Mouse (Mus musculus) ZHBTc4 (cell line): ENCODE results near the gene Trim32.
A peak's percentile ranks its signal among the peaks of the same experiment; 100 is the strongest.

Experiments used
- DNase-seq: peaks from one replicate; pipeline ENCODE4 v3.0.0-alpha.2; 2011; ENCODE audit warnings: low read depth, low spot score

The Trim32 gene

DNA sequence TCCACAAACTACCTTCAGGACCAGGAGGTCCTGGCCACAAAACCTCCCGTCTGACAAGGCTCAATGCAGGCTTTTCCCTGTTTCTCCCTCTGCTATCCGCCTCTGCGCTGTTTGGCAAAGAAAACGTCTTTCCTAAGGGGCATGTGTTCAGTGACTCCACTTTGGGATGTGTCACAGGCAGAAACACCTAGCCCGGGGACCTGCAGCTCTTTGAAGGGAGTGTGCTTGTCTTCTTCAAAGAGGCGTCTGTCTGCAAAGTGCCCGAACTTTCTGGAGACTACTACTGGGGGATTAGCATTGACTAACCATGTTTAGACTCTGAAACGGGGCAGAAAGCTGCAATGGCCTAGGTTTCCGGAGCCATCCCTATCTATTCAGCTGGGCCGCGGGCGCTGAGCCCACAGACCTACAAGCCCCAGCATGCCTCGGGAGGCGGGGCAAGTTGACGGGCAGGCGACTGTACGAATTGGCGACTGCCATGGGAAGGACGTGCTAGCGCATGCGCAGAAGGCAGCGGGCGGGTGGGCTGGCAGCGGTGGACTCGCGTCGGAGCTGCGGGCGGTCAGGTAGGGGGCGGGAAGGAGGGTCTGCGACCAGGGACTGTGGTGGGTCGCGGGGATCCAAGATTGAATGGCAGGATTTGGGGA is at the start of gene Trim32:
Trim32 (plus strand) TSS at position 483 of the 647 bp plus-strand sequence.
- peak; percentile 97 for DNase-seq

DNA sequence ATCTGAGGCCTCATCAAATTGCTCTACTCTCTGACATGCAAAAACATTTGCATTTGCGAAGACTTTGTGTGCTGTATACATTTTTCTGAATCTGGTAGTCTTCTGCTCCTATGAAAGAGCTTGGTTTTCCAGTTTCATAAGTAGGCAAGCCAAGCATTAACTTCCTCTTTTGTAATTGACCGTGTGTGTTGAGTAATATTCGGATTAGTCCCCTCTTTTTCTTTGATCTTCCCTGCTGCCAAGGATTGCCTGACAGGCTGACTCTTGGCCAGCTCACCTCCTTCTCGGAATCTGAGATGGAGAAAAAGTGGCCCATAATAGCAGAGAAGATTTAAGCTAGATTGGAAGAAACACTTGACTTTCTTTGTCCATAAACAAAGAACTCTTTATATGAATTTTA is 39.3 kb upstream of the Trim32 start:
- no peak for DNase-seq

DNA sequence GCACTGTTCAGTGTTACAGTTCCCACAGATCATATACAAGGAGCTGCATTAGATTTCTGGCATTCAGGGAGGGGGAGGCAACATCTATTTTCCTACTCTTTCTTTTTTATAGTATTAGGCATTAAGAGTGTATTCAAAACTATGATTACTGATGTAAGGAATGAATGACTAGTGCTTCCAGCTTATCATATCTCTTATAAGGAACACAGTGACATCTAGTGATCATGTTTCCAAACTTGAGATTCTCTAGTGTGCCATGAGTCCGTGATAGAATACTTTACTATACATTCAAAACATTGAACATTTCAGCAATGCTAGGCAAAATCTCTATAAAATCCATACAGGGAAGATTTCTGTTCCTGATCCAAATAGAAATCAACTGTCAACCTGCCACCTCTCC is 24.5 kb upstream of the Trim32 start:
- DNase-seq = no peak

DNA sequence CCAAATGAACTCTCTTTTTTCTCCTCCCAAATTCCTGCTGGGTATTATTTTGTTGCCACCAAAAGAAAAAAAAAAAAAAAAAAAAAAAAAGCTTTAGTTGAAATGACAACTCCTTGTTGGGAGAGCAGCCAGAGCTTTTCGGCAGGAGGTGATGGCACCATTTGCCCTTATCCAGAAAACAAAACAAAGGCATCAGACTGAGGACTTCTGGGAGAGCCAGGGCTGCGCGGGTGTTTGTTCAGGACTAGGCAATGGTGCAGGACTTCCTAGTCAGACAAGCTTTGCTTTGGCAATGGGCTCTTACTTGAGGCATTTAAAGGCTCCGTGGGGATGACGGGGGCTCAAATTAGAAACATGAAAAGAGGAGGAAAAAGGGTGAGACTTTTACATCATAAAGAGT is 17.8 kb upstream of the Trim32 start:
- DNase-seq = no peak

DNA sequence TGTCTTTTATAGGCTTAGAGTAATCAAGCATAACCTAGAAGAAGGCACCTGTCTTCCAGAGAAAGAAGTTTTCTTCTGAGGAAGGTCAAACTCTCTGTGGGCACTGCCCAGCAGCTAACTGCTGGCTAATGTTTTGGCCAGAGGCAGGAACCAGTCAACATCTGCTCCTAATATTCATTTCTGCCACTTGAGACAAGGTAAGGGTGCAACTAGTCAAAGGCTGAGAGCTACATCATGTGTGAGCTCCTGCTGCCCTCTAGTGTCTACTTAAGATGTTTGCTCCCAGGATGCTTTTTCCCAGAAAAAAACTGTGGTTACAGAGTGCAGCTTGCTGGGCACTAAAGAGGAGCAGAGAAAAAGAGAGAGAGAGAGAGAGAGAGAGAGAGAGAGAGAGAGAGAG is 15.0 kb upstream of the Trim32 start:
- DNase-seq = peak; percentile 63

DNA sequence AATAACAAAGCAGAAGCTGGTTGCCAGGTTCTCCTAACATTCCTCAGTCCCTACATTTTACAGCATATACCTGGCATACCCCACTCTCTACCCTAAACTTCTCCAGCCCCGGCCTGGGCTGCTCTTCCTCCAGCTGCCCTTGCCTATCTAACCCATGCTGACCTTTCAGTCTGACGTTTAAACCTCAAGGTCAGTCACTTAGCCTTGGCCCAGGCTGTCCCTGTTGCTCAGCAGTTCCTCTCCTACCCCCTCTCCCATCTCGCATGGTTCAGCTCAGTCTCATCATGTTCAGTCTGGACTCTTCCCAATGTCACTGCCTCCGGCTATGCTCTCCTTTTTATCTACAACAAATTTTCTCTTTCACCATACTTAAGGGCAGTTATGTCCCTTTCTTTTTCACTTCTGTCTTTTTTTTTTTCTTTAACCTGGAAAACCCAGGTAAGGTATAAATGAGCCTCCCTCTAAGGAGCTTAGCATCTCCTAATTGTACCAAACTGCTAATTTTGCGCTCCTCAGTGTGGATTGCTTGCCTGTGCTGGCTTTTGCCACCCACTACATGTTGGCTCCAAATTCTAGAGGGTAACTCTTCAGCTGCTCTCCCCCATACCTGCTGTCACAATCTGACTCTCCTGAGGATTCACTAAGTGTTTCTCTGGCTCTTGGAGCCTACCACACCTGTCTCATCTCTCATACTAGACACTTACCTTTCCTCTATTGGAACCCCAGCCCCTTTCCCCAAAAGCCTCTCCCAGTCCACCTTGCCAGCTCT is 10.0 kb upstream of the Trim32 start:
- no peak for DNase-seq

GRCm38 (mm10) chr4:65605151-65605702 is 441 bp downstream of the Trim32 start:
- peak; percentile 32 for DNase-seq

DNA sequence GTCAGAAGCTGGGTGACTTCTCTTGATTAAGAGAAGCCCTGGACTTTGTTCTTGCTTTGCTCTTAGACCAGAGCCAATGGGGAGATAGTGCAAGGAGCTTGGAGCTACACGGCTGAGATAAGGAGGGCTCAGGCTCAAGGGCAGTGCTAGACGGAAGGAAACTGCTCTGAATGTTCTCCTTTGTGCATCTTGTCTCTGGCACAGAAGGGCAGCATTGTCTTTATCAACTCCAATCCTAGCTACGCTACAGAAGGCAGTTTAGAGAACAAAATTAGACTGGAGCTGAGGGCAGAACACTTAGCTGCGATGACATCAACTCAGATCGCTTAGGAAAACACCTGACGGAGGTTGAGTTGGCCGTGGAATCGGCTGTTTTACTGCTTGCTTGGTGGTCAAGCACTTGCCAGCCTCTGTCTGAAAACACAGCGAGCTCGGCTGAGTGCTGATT is 2.4 kb downstream of the Trim32 start:
- no peak for DNase-seq

GRCm38 (mm10) chr4:65608112-65608511 is 3.3 kb downstream of the Trim32 start:
- DNase-seq = no peak

GRCm38 (mm10) chr4:65610329-65610728 is 5.5 kb downstream of the Trim32 start:
- DNase-seq = no peak

- DNase-seq = no peak
These were observed 6.1 kb downstream of the Trim32 start for GRCm38 (mm10) chr4:65610896-65611295.

DNA sequence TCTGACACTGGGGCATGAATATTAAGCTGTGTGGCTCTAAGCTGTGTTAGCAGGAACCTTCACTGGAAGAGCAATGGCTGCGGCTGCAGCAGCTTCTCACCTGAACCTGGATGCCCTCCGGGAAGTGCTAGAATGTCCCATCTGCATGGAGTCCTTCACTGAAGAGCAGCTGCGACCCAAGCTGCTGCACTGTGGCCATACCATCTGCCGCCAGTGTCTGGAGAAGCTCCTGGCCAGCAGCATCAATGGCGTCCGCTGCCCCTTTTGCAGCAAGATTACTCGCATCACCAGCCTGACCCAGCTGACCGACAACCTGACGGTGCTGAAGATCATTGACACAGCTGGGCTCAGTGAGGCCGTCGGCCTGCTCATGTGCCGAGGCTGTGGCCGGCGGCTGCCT is 8.3 kb downstream of the Trim32 start:
- no peak for DNase-seq

DNA sequence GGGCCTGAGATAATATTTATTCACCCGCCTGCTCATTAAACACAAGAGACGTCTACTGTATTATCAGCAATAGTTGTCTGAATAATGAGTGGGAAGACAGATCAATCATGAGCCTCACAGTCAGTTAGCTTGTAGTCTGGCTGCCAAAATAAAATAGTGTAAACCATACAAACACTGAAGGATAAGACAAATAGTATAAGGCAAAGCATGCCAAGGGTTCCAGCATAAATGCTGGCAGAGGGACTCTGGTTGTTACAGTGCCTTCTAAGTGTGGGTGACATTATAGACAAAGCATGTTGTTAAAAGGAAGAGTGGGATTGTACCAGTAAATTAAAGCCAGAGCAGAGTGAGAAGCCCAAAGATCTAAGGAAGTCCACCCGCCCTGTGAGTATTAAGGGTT is 15.3 kb downstream of the Trim32 start:
- DNase-seq = no peak

- no peak for DNase-seq
These were observed 33.4 kb downstream of the Trim32 start for GRCm38 (mm10) chr4:65638231-65638630.

DNA sequence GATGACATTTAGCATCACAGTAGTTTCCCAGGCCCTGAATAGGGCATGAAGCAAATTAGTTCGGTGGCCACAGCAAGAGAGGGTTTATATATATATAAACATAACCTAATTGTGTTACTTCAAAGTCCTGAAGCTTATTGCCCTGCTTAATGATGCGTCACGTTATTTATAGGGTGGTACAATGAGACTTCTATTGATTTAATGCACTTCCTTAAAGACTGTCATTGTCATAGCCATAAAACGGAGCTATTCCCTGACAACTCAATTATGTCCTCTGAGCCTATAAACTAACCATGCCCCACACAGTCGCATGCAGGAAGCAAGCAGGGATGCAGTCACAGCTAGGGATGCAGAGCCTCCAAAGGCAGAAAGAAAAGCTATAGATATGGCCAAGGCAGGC is 37.8 kb downstream of the Trim32 start:
- no peak for DNase-seq

- peak; percentile 76 for DNase-seq
These were observed 49.9 kb downstream of the Trim32 start for GRCm38 (mm10) chr4:65654723-65655122.

GRCm38 (mm10) chr4:65663176-65663575 is 58.4 kb downstream of the Trim32 start:
- DNase-seq = no peak
